Mouse (Mus musculus) T-cell, adult 2 months (primary cell): ENCODE data around the gene Kctd7.
A peak's percentile ranks its signal among the peaks of the same experiment; 100 is the strongest.

Source experiments
- DNase-seq: peaks from one replicate; pipeline ENCODE4 v3.0.0; 2022; ENCODE audit warnings: low spot score

The Kctd7 gene

DNA sequence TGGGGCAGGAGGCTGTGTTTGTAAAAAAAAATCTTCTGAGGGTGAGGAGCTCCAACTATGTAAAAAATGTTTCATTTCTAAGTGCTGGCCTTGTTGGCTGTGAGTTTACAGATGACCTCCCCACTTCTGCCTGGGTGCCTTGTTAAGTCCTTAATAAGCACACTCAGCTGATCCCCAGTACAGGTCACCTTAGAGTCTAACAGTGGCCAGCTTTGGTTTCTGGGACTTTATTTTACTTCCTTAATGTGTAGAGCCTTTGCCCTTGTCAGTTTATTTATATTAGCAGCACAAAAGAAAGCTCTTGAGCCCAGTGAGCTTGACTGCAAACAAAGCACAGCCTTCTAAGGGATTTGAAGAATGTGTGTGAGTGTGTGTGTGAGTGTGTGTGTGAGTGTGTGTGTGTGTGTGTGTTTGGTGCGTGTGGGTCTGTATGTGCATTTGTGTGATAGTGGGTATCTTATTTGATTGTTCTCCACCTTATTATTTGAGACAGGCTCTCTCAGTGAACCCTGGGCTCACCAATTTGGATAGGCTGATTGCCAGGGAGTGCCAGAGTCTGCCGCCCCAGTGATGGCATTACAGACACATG is 47.8 kb downstream of the Kctd7 start:
- no peak for DNase-seq

DNA sequence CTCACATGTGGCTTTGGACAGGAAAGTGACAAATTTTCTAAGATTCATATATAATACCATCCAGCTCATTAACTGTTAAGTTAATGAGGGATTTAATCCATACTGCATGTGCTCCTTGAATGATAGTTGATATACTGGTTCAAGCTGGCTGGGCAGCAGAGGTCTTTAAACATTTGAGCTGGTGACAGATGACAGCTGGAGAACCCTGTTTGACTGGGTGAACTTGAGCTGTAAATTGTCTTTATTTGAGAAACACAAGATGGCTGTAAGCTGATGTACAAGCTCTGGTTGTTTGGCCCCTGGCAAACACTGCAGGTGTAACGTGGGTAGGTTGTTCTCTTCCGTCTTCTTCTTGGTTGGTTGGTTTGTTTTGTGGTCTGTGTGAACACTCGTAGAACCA is 49.1 kb downstream of the Kctd7 start:
- DNase-seq = no peak

DNA sequence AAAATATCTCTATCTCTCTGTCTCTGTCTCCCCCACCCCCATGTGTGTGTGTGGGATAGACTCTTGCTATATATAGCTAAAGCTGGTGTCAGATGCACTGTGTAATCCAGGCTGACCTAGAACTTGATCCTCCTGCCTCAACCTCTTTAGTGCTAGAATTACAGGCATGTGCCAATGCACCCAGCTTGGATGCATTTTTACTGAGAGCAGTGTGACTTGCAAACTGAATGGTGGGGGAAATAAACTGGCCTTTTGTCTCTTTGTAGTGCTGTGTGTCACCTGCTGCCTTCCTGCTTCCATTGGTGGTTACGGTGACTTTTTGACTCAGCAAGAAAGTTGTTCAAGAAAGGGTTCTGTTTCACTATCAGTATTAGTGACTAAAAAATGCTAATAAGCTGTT is 51.6 kb downstream of the Kctd7 start:
- DNase-seq = no peak

DNA sequence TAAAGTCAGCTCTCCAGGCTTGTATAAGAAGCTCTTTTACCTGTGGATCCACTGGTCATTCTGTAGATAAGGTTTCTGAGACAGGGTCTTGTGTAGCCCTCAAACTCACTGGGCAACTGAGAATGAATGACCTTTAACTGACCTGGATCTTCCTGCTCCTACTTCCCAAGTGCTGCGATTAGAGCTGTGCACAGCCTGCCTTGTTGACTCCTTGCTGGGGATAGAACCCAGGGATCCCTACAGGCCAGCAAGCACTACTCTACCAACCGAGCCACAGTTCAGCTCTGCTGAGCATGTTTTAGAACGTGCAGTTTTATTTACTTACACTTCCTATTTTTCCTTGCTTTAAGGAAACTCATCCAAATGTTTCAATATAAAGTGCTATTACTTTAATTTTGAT is 52.8 kb downstream of the Kctd7 start:
- DNase-seq = no peak

DNA sequence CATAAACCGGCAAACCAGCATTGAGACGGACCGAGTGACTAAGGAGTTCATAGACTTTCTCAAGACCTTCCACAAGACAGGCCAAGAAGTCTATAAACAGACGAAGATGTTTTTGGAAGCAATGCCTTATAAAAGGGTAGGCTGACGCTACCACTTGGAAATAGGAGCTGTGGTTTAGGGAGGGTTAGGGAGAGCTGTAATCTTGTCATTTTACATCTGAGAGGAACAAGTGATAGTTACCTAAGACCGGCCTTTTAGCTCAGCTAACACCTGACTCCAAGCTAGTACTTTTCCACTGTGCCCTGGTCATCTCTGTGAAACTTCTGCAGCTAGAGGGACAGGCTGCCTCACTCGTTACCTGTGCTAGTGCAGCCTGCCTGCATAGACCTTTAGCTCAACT is 53.3 kb downstream of the Kctd7 start:
- no peak for DNase-seq

DNA sequence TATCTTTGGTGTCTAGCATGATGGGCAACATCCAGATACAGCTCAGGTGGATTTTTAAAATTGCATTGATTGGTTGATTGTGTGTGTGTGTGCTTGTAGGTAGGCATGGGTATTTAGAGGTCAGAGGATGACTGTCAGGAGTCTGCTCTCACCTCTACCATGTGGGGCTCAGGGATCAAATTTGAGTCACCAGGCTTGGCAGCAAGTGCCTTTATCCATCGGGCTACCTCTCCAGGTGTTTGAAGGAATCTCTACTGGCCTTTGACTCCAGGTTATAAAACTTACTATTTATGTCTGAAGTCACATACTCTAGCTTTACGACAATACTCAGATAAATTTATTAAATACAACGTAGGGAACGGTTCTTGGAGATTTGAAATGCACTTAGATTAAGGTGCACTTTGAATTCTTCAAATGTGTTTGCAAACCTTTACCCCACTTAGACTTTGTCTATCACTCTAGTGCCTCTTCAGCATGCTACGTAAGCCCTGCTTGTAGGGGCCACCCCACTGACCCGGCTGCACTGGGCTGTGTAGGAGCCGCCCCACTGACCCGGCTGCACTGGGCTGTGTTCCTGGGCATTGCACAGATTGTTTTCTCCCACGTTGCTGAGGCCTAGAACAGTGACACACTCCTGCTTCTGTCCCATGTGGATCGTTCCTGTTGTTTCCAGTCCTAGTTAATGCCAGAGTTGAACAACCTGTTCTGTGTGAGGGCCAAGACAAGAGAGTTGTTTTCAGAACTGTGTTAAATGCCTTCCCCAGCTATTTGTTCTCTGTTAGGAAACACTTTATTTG is 55.8 kb downstream of the Kctd7 start:
- DNase-seq = no peak

DNA sequence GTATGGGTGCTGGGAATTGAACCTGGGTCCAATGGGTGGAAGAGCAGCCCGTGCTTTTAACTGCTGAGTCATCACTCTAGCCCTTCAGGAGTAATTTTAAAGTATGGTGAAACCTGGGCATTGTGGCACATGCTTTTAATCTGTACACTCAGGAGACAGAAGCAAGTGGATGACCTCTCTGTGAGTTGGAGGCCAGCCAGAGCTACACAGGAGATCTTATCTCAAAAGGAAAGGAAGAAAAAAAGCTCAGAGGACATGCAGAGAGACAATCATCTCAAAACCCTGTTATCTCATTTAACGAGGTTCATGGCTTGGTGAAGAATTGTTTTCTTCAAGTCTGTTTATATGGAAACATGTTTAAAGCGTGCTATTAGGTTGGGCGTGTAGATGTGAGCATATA is 59.3 kb downstream of the Kctd7 start:
- no peak for DNase-seq

DNA sequence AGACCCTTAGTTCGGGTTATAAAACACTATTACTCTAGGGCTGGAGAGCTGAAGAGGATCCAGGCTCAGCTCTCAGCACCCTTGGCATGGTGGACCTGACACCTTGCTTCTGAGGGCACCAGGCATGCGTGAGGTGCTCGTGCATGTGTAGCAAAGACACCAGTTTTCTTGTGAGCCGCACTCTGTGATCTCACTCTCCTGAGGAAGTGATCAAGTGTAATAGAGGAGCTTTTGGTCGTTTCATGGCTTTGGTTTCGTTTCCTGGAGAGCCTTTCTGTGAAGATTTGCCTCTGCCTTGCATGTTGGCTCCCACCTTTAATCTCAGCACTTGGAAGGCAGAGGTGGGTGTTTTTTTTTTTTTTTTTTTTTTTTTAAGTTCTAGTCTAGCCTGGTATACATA is 59.9 kb downstream of the Kctd7 start:
- DNase-seq = peak; percentile 45
